Mouse (Mus musculus) neural tube, embryonic 13.5 days (tissue): ENCODE data around the gene Capn1. TPM values are rescaled to one million over a fixed set of nuclear protein-coding genes. Genes with fewer than 3 reads are reported as not detected.

ENCODE experiments used
- ATAC-seq: fragments of 200-750 bp; cut with Nextera tagmentation; 2 replicates; pipeline ENCODE4 v1.8.0; 2017; ENCODE audit warnings: low read depth, mild to moderate bottlenecking, moderate TSS enrichment, moderate library complexity
- H3K27ac ChIP-seq: fragments of 300-500 bp; sonication (generic); replicated peaks from 2 replicates; pipeline ENCODE4 v1.5.1; 2015; ENCODE audit warnings: moderate library complexity, mild to moderate bottlenecking, inconsistent platforms
- H3K27me3 ChIP-seq: fragments of 300-500 bp; sonication (generic); 2 replicates; pipeline ENCODE4 v1.6.1; 2015; ENCODE audit warnings: mild to moderate bottlenecking, inconsistent platforms
- H3K36me3 ChIP-seq: fragments of 300-500 bp; sonication (generic); 2 replicates; pipeline ENCODE4 v1.6.1; 2015; ENCODE audit warnings: mild to moderate bottlenecking, inconsistent platforms
- H3K4me1 ChIP-seq: fragments of 300-500 bp; sonication (generic); replicated peaks from 2 replicates; pipeline ENCODE4 v1.6.1; 2015; ENCODE audit warnings: inconsistent platforms
- H3K4me2 ChIP-seq: fragments of 300-500 bp; sonication (generic); 2 replicates; pipeline ENCODE4 v1.6.1; 2015; ENCODE audit warnings: inconsistent platforms, mild to moderate bottlenecking, moderate library complexity
- H3K4me3 ChIP-seq: fragments of 300-500 bp; sonication (generic); 2 replicates; pipeline ENCODE4 v1.5.1; 2015; ENCODE audit warnings: mild to moderate bottlenecking, inconsistent platforms
- H3K9ac ChIP-seq: fragments of 300-500 bp; sonication (generic); 2 replicates; pipeline ENCODE4 v1.6.1; 2015; ENCODE audit warnings: moderate library complexity, mild to moderate bottlenecking, inconsistent platforms
- H3K9me3 ChIP-seq: fragments of 300-500 bp; sonication (generic); 2 replicates; pipeline ENCODE4 v1.6.1; 2016; ENCODE audit warnings: inconsistent platforms
- WGBS: fragments of 180-500 bp; shearing (Covaris S2); methylation state at CpG from one replicate; pipeline ENCODE4 v1.1.7; 2015; 5-methylcytosine and 5-hydroxymethylcytosine counted together
- polyA plus RNA-seq: library from polyadenylated mRNA; unstranded; fragments of >200 nt; fragmentation: Nextera tagmentation; extraction: Ambion mirVana; gene quantifications from 2 replicates; pipeline ENCODE4 v1.2.1, GENCODE M21; 2015

The Capn1 gene
- polyA plus RNA-seq, 1 experiment from 2014 or later: 7.5 TPM

DNA sequence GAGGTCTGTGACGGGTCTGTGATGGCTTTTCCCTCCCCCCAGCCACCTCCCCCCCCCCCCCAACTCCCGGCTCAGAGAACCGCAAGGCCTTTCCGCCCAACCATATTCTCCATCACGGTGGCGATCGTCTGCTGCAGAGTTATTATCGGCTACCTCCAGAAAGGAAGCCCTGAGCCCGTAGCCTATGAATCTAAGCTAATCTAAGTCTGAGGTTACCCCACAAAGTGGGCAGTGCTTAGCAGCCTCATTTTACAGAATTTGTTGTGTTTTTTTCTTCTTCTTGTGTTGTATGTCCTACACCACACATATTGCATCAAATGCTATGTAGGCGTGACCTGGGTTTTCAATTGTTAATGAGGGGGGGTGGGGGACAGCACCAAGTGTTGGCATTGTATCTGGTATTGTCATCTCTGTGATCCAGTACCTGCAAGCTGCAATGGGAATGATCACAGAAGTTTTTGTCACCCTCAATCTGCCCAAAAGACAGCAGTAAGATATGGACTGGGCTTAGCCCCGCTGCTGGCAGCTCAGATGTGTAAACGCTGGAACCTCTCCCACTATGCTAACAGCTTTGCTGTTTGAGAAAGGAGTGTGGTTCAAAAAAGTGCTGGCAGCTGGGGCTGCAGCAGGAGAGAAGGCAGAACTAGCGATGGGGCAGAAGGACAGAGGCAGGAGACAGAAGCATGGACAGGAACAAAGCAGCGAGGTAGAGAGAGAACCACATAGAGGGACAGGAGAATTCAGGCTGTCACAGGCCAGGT is 15.0 kb upstream of the Capn1 start:
- no peak for ATAC-seq
- Histone ChIP-seq H3K36me3 (no peaks in the 10 kb centered on the region), H3K4me2 (no peak overlapping the region), H3K4me1 (no peaks in the 10 kb centered on the region), H3K27me3 (no peaks in the 10 kb centered on the region), H3K9ac (no peak overlapping the region), H3K9me3 (no peaks in the 10 kb centered on the region), H3K27ac (no peak overlapping the region), H3K4me3 (no peak overlapping the region)
- 79% methylated on average over 14 of the region's 14 CpGs for WGBS

DNA sequence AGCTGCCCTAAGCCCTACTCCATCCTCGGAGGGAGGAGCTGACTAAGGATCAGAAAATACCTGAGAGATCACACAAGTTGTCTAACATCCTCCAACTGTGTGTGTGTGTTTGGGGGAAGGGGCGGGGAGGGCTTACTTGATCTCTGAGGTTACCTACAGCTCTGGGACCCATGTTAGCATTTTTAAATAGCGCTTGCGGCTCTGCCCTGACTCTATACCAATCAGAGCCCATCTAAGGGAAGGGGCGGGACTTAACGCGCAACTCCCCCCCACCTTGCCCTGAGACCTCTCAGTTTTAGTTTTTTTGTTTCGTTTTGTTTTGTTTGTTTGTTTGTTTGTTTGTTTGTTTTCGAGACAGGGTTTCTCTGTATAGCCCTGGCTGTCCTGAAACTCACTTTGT is 13.7 kb upstream of the Capn1 start:
- H3K9me3 ChIP-seq: no peaks in the 10 kb centered on the region
- no peak overlapping the region for H3K4me2 ChIP-seq
- ATAC-seq: no peak
- 81% methylated on average over 9 of the region's 9 CpGs for WGBS
- no peaks in the 10 kb centered on the region for H3K27me3 ChIP-seq
- H3K9ac ChIP-seq: no peak overlapping the region
- H3K36me3 ChIP-seq: no peaks in the 10 kb centered on the region
- no peaks in the 10 kb centered on the region for H3K4me1 ChIP-seq
- H3K27ac ChIP-seq: no peak overlapping the region
- H3K4me3 ChIP-seq: no peak overlapping the region

DNA sequence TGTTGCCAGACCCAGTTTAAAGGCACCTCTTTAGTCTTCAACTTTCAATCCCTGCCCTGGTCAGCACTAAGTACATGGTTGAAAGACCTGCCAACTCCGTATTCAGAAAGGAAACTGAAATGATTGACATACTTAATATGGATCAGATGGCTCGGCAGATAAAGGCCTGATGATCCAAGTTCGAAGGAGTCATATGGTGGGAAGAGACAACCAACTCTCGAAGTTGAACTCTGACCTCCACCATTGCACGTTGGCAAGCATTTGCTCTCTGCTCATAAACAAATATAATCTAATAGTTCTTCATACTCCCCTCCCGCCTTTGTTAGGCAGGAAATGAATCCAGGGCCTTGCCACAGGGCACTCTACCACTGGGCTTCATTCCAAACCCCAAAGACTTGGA is 13.3 kb upstream of the Capn1 start:
- Histone ChIP-seq H3K9ac (no peak overlapping the region), H3K4me2 (no peak overlapping the region), H3K36me3 (no peaks in the 10 kb centered on the region), H3K4me1 (no peaks in the 10 kb centered on the region), H3K4me3 (no peak overlapping the region), H3K27ac (no peak overlapping the region), H3K9me3 (no peaks in the 10 kb centered on the region), H3K27me3 (no peaks in the 10 kb centered on the region)
- ATAC-seq: no peak
- 86% methylated on average over 6 of the region's 6 CpGs for WGBS

DNA sequence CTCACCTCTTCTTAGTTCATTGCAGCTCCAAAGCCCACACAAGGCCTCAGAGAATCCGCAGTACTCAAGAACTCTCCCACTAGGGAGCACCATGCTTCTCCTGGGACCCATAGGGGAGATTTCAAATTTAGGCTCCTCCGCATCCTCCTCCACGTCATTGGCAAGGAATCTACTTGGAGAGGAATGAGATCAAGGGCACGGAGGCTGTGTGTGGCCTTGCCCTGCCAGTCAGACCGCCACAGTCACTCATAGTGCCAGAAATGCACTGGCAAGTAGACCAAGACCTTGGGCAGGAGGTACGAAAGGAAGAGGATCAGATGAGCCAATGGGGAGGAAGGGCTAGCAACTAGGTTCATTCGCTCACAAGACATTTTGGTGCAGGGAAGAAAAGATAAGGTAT is 8.2 kb upstream of the Capn1 start:
- Histone ChIP-seq H3K4me1 (no peaks in the 10 kb centered on the region), H3K4me3 (no peak overlapping the region), H3K36me3 (no peaks in the 10 kb centered on the region), H3K4me2 (no peak overlapping the region), H3K27me3 (no peaks in the 10 kb centered on the region), H3K27ac (no peak overlapping the region), H3K9ac (no peak overlapping the region; the same call in 1 of the 2 replicates), H3K9me3 (no peaks in the 10 kb centered on the region)
- 85% methylated on average over 7 of the region's 7 CpGs for WGBS
- ATAC-seq: no peak

DNA sequence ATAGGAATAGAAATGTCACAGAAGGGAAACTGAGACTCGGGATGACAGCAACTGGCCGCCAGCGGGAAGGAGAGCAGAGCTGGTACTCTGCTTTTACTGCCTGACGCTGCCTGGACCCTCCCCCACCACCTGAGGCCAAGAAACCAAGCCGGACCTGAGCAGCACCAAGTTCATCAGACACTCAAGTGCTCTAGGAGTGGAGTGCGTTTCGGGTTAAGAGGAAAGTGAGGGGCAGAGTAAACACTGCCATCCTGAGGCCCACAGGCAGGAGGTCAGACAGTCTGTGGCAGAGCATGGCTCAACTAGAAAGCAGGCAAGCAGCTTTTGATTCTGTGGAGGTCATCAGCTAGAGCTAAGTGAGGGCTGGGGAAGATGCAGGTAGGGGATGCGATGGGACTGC is 7.4 kb upstream of the Capn1 start:
- WGBS: 76% methylated on average over 8 of the region's 8 CpGs
- H3K4me3 ChIP-seq: no peak overlapping the region
- H3K36me3 ChIP-seq: no peaks in the 10 kb centered on the region
- H3K27me3 ChIP-seq: no peaks in the 10 kb centered on the region
- H3K4me2 ChIP-seq: no peak overlapping the region
- H3K27ac ChIP-seq: no peak overlapping the region
- H3K4me1 ChIP-seq: no peaks in the 10 kb centered on the region
- no peaks in the 10 kb centered on the region for H3K9me3 ChIP-seq
- no peak overlapping the region for H3K9ac ChIP-seq
- no peak for ATAC-seq

DNA sequence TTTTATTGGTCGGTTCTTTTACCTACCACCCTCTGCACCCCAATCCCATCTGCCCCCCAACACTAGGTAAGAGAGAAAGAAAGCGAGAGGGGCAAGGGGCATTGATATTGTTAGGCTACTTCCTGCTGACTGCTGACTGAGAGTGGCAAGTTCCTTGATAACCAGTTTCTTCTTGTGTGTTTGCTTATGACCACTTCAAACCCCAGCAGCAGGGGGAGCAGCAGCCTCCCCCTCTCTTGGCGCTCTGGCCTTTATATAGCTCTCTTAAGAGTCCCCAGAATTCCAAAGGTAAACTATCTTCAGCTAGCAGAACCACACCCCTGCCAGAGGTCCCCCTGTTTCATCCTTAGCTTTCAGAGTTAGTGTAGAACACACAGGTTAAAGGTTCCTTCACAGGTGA is 4.6 kb upstream of the Capn1 start:
- WGBS: 59% methylated on average over 3 of the region's 3 CpGs
- Histone ChIP-seq H3K4me2 (no peak overlapping the region), H3K36me3 (no peaks in the 10 kb centered on the region), H3K4me3 (no peak overlapping the region), H3K4me1 (peaks cover 12% of the 10 kb centered on the region), H3K27me3 (peaks cover 25% of the 10 kb centered on the region), H3K27ac (no peak overlapping the region), H3K9ac (no peak overlapping the region), H3K9me3 (no peaks in the 10 kb centered on the region)
- ATAC-seq: no peak

DNA sequence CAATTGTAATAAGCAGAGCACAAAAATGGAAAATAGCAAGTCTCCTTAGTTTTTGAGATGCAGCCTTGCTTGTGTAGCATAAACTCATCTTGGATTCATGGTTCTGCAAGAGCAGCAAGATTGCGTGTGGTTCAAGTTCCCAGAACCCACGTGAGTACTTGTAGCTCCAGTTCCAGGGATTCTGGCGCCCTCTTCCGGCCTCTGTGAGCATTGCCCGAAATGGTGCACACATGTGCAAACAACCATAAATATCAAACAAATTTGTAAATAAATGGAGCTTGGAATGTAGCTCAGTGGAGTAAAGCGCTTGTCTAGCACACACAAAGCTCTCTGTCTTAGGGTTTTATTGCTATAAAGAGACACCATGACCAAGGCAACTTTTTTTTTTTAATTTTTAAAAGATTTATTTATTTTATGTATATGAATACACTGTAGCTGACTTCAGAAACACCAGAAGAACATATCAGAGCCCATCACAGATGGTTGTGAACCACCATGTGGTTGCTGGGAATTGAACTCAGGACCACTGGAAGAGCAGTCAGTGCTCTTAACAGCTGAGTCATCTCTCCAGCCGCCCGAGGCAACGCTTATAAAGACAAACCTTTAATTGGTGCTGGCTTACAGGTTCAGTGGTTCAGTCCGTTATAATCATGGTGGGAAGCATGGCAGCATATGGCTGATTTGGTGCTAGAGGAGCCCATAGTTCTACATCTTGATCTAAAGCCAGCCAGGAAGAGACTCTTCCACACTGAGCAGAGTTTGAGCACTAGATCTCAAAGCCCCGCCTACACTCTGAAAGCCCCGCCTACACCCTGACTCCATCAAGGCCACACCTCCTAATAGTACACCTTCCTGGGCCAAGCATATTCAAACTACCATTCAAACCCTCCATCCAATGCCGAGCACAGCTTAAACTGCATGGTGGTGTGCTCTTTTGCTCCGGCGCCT is 2.7 kb upstream of the Capn1 start:
- no peak for ATAC-seq
- Histone ChIP-seq H3K27ac (no peak overlapping the region), H3K27me3 (peaks cover 41% of the 10 kb centered on the region), H3K4me2 (no peak overlapping the region), H3K4me1 (peaks cover 19% of the 10 kb centered on the region), H3K36me3 (no peaks in the 10 kb centered on the region), H3K4me3 (no peak overlapping the region), H3K9ac (no peak overlapping the region), H3K9me3 (no peaks in the 10 kb centered on the region)
- WGBS: 31% methylated on average over 15 of the region's 15 CpGs

DNA sequence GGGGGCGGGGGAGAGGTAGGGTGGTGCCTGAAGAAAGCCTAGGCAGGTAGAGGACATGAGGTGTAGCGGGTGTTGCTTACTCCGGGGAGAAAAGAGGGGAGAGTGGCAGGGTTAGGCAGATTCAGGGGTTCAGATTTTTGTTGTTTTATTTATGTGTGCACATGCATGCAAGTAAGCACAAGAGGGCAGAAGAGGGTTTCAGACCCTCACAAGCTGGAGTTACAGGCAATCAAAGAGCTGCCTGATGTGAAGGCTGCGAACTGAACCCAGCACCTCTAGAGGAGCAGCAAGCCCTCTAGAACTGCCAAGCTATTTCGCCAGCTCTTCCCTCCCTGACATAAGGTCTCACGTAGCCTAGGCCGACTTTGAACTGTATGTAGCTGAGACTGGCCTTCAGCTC is 835 bp upstream of the Capn1 start:
- Histone ChIP-seq H3K36me3 (no peaks in the 10 kb centered on the region), H3K4me3 (no peak overlapping the region), H3K9me3 (no peaks in the 10 kb centered on the region), H3K4me2 (peak overlapping the region; percentile 85), H3K4me1 (peaks cover 19% of the 10 kb centered on the region), H3K9ac (no peak overlapping the region), H3K27ac (no peak overlapping the region), H3K27me3 (peaks cover 47% of the 10 kb centered on the region)
- WGBS: 37% methylated on average over 7 of the region's 7 CpGs
- ATAC-seq: no peak

DNA sequence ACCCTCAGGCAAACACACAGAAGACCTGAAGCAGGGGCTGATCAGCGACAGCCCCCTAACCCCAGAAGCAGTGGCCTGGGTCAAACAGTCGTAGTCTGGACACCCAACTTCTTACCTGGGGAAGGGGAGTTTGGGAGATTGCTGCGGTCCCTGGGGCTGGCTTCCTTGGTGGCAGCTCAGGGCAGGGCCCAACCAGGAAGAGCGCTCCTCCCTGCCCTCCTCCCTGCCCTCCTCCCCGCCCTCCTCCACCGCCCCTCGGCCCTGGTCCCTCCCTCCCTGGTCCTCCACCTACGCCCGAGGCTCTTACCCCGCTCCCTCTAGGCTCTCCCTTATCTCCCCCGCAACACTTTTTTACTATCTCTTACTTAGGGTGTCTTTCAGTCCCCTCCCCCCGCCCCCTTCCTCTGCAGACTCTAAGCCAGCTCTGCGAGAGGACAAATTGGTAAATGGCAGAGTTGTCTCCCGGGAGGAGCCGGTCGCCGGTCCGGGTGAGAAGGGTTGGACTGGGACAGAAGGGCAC is 646 bp downstream of the Capn1 start:
- no peaks in the 10 kb centered on the region for H3K9me3 ChIP-seq
- under 1% methylated on average over 16 of the region's 18 CpGs for WGBS

DNA sequence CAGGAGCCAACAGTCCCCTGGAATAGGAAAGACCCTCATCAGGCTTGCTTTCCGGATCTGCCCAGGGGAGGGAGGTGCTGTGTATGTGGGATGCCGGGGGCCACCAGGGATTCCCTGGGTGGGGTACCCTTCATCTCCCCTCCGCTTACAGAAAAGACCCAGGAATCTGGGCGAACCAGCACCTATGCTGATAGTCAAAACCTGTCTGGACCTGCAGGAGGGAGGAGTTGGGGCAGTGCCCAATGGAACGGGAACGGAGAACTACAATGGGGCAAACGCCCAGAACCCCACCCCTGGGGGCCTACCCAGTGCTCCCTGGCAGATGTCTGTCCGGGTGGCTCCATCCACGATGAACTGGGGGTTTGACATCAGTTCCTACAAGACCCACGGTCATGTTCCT is 2.0 kb downstream of the Capn1 start:
- H3K36me3 ChIP-seq: no peaks in the 10 kb centered on the region
- H3K9me3 ChIP-seq: no peaks in the 10 kb centered on the region
- H3K27me3 ChIP-seq: peaks cover 47% of the 10 kb centered on the region
- no peak overlapping the region for H3K27ac ChIP-seq
- peaks cover 19% of the 10 kb centered on the region for H3K4me1 ChIP-seq
- no peak overlapping the region for H3K4me3 ChIP-seq
- 87% methylated on average over 10 of the region's 10 CpGs for WGBS
- H3K4me2 ChIP-seq: no peak overlapping the region
- no peak for ATAC-seq
- no peak overlapping the region for H3K9ac ChIP-seq

More for the DNA sequence above, 646 bp downstream of the Capn1 start:
- Histone ChIP-seq H3K27ac (peak overlapping the region; percentile 38), H3K4me3 (peak overlapping the region; percentile 52), H3K27me3 (peaks cover 47% of the 10 kb centered on the region), H3K4me2 (peak overlapping the region; percentile 85), H3K36me3 (no peaks in the 10 kb centered on the region), H3K4me1 (peaks cover 19% of the 10 kb centered on the region), H3K9ac (peak overlapping the region; percentile 81)
- peak; percentile 64 for ATAC-seq

DNA sequence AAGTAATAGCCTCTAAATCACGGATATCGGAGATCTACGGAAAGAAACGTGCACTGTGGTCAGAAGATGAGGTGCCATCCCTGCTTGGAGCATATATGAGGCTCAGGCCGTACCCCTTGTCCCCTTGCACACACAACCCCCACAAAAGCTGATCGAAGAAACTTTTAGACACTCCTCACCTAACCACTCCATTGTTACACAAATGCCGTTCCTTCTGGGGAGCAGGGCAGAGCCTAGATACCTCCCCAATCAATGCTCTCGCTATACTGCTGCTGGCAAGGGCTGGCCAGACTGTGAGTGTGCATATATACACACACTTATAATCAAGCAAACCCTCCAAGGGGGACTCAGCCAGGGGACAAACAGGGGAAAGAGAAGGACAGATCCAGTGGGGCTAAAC is 6.6 kb downstream of the Capn1 start:
- H3K27ac ChIP-seq: no peak overlapping the region
- H3K27me3 ChIP-seq: peaks cover 13% of the 10 kb centered on the region
- H3K4me1 ChIP-seq: no peaks in the 10 kb centered on the region
- no peak overlapping the region for H3K4me2 ChIP-seq
- WGBS: 69% methylated on average over 8 of the region's 8 CpGs
- H3K4me3 ChIP-seq: no peak overlapping the region
- H3K9me3 ChIP-seq: no peaks in the 10 kb centered on the region
- H3K36me3 ChIP-seq: no peaks in the 10 kb centered on the region
- no peak overlapping the region for H3K9ac ChIP-seq
- no peak for ATAC-seq

DNA sequence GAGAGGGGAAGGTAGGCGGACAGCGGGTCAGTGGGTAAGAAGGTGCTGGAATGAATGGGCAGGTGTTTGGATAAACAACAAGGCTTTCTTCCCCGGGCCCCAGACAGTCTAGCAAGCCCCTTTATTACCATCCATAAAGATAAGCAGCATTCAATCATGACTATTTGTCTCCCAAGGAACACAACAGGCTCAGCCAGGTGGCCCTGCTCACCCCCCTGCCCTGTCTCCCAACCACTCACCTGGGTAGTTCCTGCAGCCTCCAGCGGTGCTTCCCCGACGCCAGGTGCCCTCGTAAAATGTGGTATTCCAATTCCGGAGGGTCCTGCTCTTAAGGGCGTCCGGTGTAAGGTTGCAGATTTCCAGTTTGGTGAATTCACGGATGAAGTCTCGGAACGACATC is 8.7 kb downstream of the Capn1 start:
- Histone ChIP-seq H3K4me1 (no peaks in the 10 kb centered on the region), H3K27me3 (no peaks in the 10 kb centered on the region), H3K9ac (no peak overlapping the region), H3K36me3 (no peaks in the 10 kb centered on the region), H3K9me3 (no peaks in the 10 kb centered on the region), H3K27ac (no peak overlapping the region), H3K4me3 (no peak overlapping the region), H3K4me2 (no peak overlapping the region)
- no peak for ATAC-seq
- 86% methylated on average over 13 of the region's 13 CpGs for WGBS
